Mouse (Mus musculus) right cerebral cortex, postnatal 14 days (tissue): ENCODE measurements around the gene Olfr1062.
A peak's percentile ranks its signal among the peaks of the same experiment; 100 is the strongest.
"Not testable (repeated sequence)": the region's sequence is repeated elsewhere in the genome, so short reads cannot be mapped to it uniquely, and the experiment has no call there.

Experiments
- DNase-seq: peaks from one replicate; pipeline ENCODE4 v3.0.0; 2022

The Olfr1062 gene

GRCm38 (mm10) chr2:86426649-86427048 lies at the start of gene Olfr1062:
TSS of gene Olfr1062 (minus strand) at chr2:86426749.
- DNase-seq = not testable (repeated sequence)

GRCm38 (mm10) chr2:86464442-86465109 lies 38.0 kb upstream of the Olfr1062 start:
- DNase-seq = peak; percentile 58

GRCm38 (mm10) chr2:86460434-86460833 lies 33.9 kb upstream of the Olfr1062 start:
- DNase-seq = no peak

GRCm38 (mm10) chr2:86456169-86456568 lies 29.6 kb upstream of the Olfr1062 start, which contains the start of gene Olfr1066:
TSS of gene Olfr1066 (minus strand) at chr2:86456269.
- no peak for DNase-seq

- DNase-seq = not testable (repeated sequence)
Measured at GRCm38 (mm10) chr2:86450491-86450890, 23.9 kb upstream of the Olfr1062 start, which contains the start of gene Olfr1065. TSS of gene Olfr1065 (minus strand) at chr2:86450591.

- DNase-seq = not testable (repeated sequence)
Measured at GRCm38 (mm10) chr2:86442101-86442500, 15.6 kb upstream of the Olfr1062 start.

GRCm38 (mm10) chr2:86428511-86428910 lies 2.0 kb upstream of the Olfr1062 start:
- not testable (repeated sequence) for DNase-seq

GRCm38 (mm10) chr2:86413950-86414349 lies 12.6 kb downstream of the Olfr1062 start, which contains the start of gene Olfr1061:
TSS of gene Olfr1061 (minus strand) at chr2:86414050.
- DNase-seq = no peak

GRCm38 (mm10) chr2:86395114-86395513 lies 31.4 kb downstream of the Olfr1062 start:
- no peak for DNase-seq

GRCm38 (mm10) chr2:86388461-86388860 lies 38.1 kb downstream of the Olfr1062 start, which contains the start of gene Olfr1058:
TSS of gene Olfr1058 (minus strand) at chr2:86388561.
- not testable (repeated sequence) for DNase-seq

- DNase-seq = no peak
Measured at GRCm38 (mm10) chr2:86378293-86378692, 48.3 kb downstream of the Olfr1062 start, which contains the start of gene Olfr1057. TSS of gene Olfr1057 (minus strand) at chr2:86378393.
